Mouse (Mus musculus) B cell, adult (primary cell): ENCODE measurements around the gene Phc1. TPM values are rescaled to one million over a fixed set of nuclear protein-coding genes. Genes with fewer than 3 reads are reported as not detected.

Experiments used
- total RNA-seq: library from RNA; stranded (reverse); gene quantifications from 4 replicates; pipeline ENCODE4 v1.2.4, GENCODE M21; 2023; ENCODE audit not compliant: inconsistent age

Phc1 gene
- 44.3 to 56.9 TPM (median 48.8 TPM) in 4 replicates for total RNA-seq

DNA sequence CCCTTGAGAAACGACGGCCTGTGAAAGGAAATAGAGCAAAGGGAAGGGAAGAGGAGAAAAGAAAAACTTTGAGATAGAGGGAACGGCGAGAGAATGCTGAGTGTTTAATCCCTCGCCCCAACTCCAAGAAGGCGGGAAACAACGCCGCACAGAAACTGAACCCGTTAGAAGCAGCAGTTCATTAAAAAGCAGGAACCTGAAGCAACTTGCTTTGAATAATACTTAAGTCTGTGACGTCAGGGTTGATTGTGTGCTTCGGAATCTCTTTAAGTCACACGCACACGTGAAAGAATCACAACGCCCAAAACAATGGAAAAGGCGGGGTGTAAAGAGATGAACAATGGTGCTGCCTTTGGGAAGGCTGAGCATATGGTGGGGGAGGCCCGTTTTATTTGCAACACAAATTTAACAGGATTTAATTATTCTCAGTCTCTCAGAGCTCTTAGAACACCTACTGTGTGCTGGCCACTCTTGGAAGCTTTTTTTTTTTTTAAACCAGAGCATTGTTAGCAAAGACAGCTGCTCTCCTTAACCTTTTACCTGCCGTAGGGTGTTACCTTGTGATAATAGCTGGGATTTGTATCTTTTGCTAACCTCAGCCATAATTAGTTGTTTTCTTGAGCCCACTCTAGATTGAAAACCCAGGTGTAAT is at the start of gene Phc1:
Gene Phc1 (minus strand): TSS at position 213 of the 652 bp plus-strand sequence.

DNA sequence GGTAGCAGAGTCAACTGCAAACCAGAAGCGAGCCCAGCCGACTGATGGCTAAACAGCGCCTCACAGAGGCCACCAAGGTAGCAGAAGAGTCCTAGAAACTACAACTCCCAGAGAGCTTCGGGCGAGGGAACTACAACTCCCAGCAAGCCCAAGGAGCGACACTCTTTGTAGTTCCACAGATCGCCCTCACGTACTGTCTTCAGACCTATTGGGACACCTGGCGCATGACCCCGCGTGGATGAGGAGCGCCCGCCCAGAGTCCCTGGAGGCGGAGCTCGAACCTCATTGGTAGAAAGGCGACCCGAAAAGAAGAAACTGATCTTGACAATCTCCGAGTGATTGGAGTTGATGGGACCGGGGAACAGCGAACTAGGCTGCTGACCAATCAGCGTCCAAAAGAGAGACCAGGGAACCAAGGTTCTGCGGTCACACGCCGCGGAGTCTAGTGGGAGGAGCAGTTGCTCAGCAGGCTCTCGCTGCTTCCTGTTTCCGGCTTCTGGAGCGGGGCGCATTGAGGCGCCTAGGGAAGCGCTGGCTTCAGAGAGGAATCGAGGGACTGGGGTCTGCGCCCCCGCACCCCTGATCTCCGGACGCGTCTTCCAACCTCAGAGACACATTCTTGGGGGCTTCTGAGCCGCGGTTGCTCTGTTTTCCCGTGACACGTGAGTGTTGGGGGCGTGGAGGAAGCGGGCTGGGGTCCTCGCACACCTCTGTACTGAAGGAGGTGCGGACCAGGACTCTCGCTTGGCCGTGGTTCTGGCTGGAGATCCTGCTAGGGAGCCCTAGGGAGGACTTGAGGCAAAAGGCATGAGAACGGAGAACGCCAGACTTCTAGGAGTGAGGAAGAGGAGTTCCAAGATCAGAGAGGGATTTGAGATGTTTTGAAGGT is 31.6 kb downstream of the Phc1 start, which contains the start of gene M6pr:
Gene M6pr (plus strand): TSS at position 216 of the 889 bp plus-strand sequence.

GRCm38 (mm10) chr6:122282782-122283181 is 57.6 kb downstream of the Phc1 start, which contains the start of gene Klrg1:
TSS of gene Klrg1 (minus strand) at chr6:122282882.

Other genes with a start within 250 kb of the Phc1 start
- not detected in 4 replicates for gene Klrg1, start 57.7 kb downstream of the Phc1 start, total RNA-seq
- 133 to 146 TPM (median 143 TPM) in 4 replicates for gene M6pr, start 31.8 kb downstream of the Phc1 start, total RNA-seq
- not detected in 4 replicates for gene Rimklb, start 158.2 kb upstream of the Phc1 start, total RNA-seq
- not detected in 4 replicates for gene Mfap5, start 165.3 kb upstream of the Phc1 start, total RNA-seq
- gene Aicda, start 213.2 kb upstream of the Phc1 start, total RNA-seq, result 1.3 to 2.0 TPM (median 1.6 TPM) in 4 replicates